Mouse (Mus musculus) lung, embryonic 14.5 days (tissue): ENCODE data around the gene Zfp84. TPM values are rescaled to one million over a fixed set of nuclear protein-coding genes. Genes with fewer than 3 reads are reported as not detected.

Experiments used
- ATAC-seq: fragments of 200-750 bp; cut with Nextera tagmentation; 2 replicates; pipeline ENCODE4 v1.8.0; 2017; ENCODE audit warnings: mild to moderate bottlenecking, moderate TSS enrichment, moderate library complexity; ENCODE audit not compliant: insufficient read depth
- DNase-seq: peaks from one replicate; pipeline ENCODE4 v3.0.0-alpha.2; 2015
- H3K27ac ChIP-seq: fragments of 300-500 bp; sonication (generic); 2 replicates; pipeline ENCODE4 v1.5.1; 2014; ENCODE audit warnings: low read depth, mild to moderate bottlenecking, moderate library complexity
- H3K27me3 ChIP-seq: fragments of 300-500 bp; sonication (generic); 2 replicates; pipeline ENCODE4 v1.6.1; 2014; ENCODE audit warnings: low read length, control low read depth; ENCODE audit not compliant: insufficient read depth
- H3K36me3 ChIP-seq: fragments of 300-500 bp; sonication (generic); 2 replicates; pipeline ENCODE4 v1.6.1; 2014; ENCODE audit warnings: control low read depth; ENCODE audit not compliant: insufficient read depth
- H3K4me1 ChIP-seq: fragments of 300-500 bp; sonication (generic); 2 replicates; pipeline ENCODE4 v1.6.1; 2014; ENCODE audit warnings: antibody characterized with exemption, control low read depth; ENCODE audit not compliant: insufficient read depth
- H3K4me2 ChIP-seq: fragments of 300-500 bp; sonication (generic); 2 replicates; pipeline ENCODE4 v1.6.1; 2014; ENCODE audit warnings: mild to moderate bottlenecking
- H3K4me3 ChIP-seq: fragments of 300-500 bp; sonication (generic); 2 replicates; pipeline ENCODE4 v1.5.1; 2014; ENCODE audit warnings: low read depth, low read length
- H3K9ac ChIP-seq: fragments of 300-500 bp; sonication (generic); 2 replicates; pipeline ENCODE4 v1.6.1; 2014
- H3K9me3 ChIP-seq: fragments of 300-500 bp; sonication (generic); 2 replicates; pipeline ENCODE4 v1.6.1; 2016; ENCODE audit warnings: low read depth, low read length, control low read depth
- CTCF ChIP-seq: IDR thresholded peaks from 2 replicates; pipeline ENCODE4 v1.5.1; 2016; ENCODE audit warnings: antibody characterized with exemption, low read depth
- WGBS: fragments of 180-500 bp; shearing (Covaris S2); extraction: QIAGEN DNeasy Blood & Tissue Kit; methylation state at CpG from one replicate; pipeline ENCODE4 v1.1.7; 2014; 5-methylcytosine and 5-hydroxymethylcytosine counted together
- polyA plus RNA-seq: library from polyadenylated mRNA; unstranded; fragments of >200 nt; fragmentation: Nextera tagmentation; extraction: Ambion mirVana; gene quantifications from 2 replicates; pipeline ENCODE4 v1.2.1, GENCODE M21; 2014

Gene Zfp84
- polyA plus RNA-seq, 1 experiment from 2014 or later = 14.5 TPM

DNA sequence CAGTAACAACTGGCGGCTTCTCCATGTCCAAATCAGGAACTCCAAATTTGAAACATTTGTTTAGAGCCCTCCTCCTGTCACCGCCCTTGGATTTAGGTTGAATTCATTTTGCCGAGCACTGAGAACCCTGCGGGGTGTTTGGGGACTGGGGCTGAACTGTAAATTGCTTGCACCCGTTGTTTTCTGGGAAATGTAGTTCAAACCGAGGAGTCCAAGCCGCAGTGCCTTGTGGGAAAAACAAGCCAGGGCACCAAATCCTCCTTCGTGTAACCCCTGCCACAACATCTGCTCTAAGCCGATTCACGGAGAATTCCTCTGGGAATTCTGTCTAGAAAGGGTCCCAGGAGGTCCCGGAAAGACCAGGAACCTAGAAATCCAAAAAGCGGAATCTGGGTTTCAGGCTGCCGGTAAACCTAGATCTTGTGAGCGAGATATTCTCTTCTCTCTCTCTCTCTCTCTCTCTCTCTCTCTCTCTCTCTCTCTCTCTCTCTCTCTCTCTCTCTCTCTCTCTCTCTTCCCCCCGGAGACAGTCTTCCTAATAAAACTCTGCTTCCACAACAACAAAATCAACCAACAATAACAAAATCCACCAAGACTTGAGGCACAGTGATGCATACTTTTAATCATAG lies 1.2 kb upstream of the Zfp84 start:
- no peak for TF ChIP-seq CTCF
- Histone ChIP-seq H3K27me3 (no peaks in the 10 kb centered on the region), H3K4me3 (peak overlapping the region; percentile 78), H3K27ac (peak overlapping the region; percentile 42; the same call in 1 of the 2 replicates), H3K36me3 (peaks cover 13% of the 10 kb centered on the region), H3K4me1 (peaks cover 5% of the 10 kb centered on the region; the same call in 1 of the 2 replicates), H3K9me3 (no peaks in the 10 kb centered on the region), H3K9ac (peak overlapping the region; percentile 56), H3K4me2 (peak overlapping the region; percentile 80)
- ATAC-seq (peak; percentile 66), DNase-seq (peak; percentile 90)
- 1% methylated on average over 15 of the region's 15 CpGs for WGBS

DNA sequence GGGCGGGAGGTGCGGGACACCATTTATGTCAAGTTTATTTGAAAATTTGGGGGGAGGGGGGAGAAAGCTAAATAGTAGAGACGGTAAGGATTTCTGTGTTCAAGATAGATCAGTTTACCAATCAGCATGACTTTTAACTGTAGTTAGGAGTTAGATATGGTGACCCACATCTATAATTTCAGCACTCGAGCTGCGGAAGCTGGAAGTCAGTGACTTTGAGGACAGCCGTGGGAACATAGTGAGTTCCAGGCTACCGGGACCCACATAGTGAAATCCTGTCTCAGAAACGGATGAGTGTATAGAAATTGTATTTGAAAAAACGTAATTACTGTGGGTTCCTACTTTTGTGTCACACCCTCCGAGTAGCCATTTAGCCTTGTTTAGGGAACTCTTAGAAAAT lies 628 bp downstream of the Zfp84 start:
- Histone ChIP-seq H3K9ac (peak overlapping the region; percentile 67), H3K27ac (0 out of 2 replicates have a peak overlapping the region, but pooled peaks have one; percentile 89), H3K9me3 (no peaks in the 10 kb centered on the region), H3K36me3 (peaks cover 30% of the 10 kb centered on the region), H3K4me2 (peak overlapping the region; percentile 80), H3K4me1 (peaks cover 5% of the 10 kb centered on the region; the same call in 1 of the 2 replicates), H3K4me3 (peak overlapping the region; percentile 78), H3K27me3 (no peaks in the 10 kb centered on the region)
- 4% methylated on average over 10 of the region's 10 CpGs for WGBS
- DNase-seq (peak; percentile 24), ATAC-seq (no peak)
- TF ChIP-seq CTCF = no peak

DNA sequence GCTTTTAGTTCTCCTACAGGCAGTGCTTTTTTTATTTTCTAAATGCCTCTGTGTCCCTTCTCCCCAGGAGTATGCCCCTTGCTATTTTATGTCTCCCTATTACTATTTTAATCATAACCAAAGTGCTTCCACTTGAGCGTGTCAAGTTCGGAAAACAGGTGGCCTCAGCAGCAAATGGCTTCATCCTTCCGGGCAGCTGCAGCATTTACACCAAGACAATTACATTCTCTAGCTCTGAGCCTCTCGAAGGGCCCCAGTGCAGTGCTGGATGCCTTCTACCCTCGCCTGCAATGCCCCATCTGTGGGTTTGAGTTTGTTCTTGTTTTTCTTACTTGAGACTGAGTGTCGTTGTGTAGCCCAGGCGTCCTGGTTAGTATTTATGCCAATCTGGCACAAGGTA lies 5.2 kb downstream of the Zfp84 start:
- DNase-seq = no peak
- WGBS = 90% methylated on average over 7 of the region's 7 CpGs

DNA sequence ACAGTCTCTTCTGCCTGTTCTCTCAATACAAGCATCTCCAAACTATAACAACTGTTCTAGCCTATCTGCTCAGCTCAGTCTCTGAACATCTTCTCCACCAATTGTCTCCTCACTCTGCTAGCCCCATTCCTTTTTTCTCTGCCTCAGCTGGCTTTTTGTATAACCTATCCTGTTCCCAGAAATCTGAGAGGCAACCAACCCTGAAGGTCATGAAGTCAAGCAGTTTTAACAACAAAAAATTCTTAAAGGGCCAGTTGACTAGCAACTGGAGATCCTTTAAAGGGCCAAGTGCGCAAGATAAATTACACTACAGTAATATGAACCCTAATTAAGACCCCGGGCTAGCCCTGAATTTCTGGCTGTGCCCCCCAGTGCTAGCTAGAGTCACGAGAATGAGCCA lies 6.0 kb downstream of the Zfp84 start:
- Histone ChIP-seq H3K4me3 (no peak overlapping the region), H3K9me3 (no peaks in the 10 kb centered on the region), H3K9ac (no peak overlapping the region), H3K27me3 (no peaks in the 10 kb centered on the region), H3K36me3 (peaks cover 79% of the 10 kb centered on the region), H3K4me1 (peaks cover 3% of the 10 kb centered on the region; the same call in 1 of the 2 replicates), H3K4me2 (no peak overlapping the region), H3K27ac (no peak overlapping the region)
- no peak for ATAC-seq
- no peak for DNase-seq
- WGBS = 90% methylated on average over 3 of the region's 3 CpGs
- no peak for TF ChIP-seq CTCF

More for the DNA sequence above, 5.2 kb downstream of the Zfp84 start:
- H3K4me3 ChIP-seq = no peak overlapping the region
- no peak overlapping the region for H3K27ac ChIP-seq
- H3K27me3 ChIP-seq = no peaks in the 10 kb centered on the region
- no peak for ATAC-seq
- peaks cover 5% of the 10 kb centered on the region; the same call in 1 of the 2 replicates for H3K4me1 ChIP-seq
- no peak for TF ChIP-seq CTCF
- no peak overlapping the region for H3K4me2 ChIP-seq
- H3K9ac ChIP-seq = no peak overlapping the region
- H3K36me3 ChIP-seq = peaks cover 73% of the 10 kb centered on the region
- no peaks in the 10 kb centered on the region for H3K9me3 ChIP-seq

DNA sequence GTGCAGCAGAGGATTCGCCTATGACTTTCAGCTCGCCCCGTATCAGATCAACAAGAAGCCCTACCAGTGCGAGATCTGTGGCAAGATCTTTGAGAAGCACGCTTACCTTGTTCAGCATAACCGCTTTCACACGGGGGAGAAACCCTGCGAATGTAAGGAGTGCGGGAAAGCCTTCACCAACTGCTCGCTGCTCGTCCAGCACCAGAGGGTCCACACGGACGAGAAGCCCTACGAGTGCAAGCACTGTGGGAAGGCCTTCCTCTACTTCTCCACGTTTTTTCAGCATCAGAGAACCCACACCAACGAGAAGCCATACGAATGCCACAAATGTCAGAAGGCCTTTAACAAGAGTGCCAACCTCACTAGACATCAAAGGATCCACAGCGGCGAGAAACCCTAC lies 8.2 kb downstream of the Zfp84 start:
- no peaks in the 10 kb centered on the region for H3K9me3 ChIP-seq
- DNase-seq (no peak), ATAC-seq (no peak)
- no peaks in the 10 kb centered on the region for H3K4me1 ChIP-seq
- H3K4me2 ChIP-seq = no peak overlapping the region
- no peak overlapping the region for H3K9ac ChIP-seq
- TF ChIP-seq CTCF = no peak
- WGBS = 96% methylated on average over 19 of the region's 19 CpGs
- peaks cover 72% of the 10 kb centered on the region for H3K36me3 ChIP-seq
- H3K4me3 ChIP-seq = no peak overlapping the region
- no peak overlapping the region for H3K27ac ChIP-seq
- no peaks in the 10 kb centered on the region for H3K27me3 ChIP-seq

DNA sequence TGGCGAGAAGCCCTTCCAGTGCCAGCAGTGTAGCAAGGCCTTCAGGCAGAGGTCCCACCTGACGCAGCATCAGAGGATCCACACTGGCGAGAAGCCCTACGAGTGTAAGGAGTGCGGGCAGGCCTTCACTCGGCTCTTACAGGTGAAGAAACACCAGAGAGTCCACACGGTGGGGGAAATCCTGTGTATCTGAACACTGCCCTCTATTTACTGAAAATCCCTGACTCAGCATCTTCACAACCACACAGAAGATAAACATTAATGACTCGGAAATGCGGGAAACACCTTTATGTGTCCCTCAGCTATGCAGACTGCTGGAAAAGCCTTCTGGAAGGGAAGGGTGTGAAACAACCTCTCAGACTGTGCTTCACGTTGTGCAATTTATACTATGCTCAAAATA lies 9.0 kb downstream of the Zfp84 start:
- Histone ChIP-seq H3K27me3 (no peaks in the 10 kb centered on the region), H3K36me3 (peaks cover 67% of the 10 kb centered on the region), H3K4me2 (no peak overlapping the region), H3K4me1 (no peaks in the 10 kb centered on the region), H3K9me3 (no peaks in the 10 kb centered on the region), H3K27ac (no peak overlapping the region), H3K9ac (no peak overlapping the region), H3K4me3 (no peak overlapping the region)
- ATAC-seq = no peak
- DNase-seq = no peak
- WGBS = 89% methylated on average over 10 of the region's 10 CpGs
- no peak for TF ChIP-seq CTCF

DNA sequence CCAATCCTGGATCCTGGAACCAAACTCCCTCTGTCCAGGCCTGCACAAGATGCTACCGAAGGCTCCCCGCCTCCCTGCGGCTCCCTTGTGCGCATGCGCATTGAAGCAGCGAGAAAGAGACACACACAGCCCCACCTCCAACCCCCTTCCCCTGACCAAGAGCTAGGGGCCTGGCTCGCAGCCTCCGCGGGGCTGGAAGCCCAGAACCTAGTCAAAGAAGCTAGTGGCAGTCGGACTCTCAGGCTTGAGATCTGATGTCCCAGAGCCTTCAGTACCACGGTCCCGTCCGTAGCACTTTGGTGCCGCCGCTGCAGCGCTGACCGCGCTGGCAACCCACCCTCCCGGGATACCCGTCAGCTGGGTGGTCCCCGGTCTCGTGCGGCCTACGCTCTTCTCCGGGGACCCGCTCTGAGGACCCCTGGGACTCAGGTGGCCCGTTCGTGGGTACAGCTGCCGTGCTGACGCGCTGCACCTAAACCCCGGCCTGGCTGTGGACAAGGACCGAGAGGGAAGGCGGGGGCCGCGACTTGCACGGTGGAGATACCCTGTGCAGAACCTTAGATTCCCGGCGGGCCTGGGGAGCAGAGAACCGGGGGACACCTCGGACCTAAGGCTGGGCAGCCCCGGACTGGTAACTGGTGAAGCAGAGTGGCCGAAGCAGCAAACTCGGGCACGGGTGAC lies 15.7 kb downstream of the Zfp84 start, which contains the start of gene Zfp30:
Gene Zfp30, plus strand, starts transcription at position 128 of the 681 bp plus-strand sequence.
- Histone ChIP-seq H3K9ac (peak within 1 kb of the TSS; percentile 86), H3K4me1 (peaks cover 8% of the 10 kb centered on the region; the same call in 1 of the 2 replicates), H3K27me3 (no peaks in the 10 kb centered on the region), H3K4me3 (peak within 1 kb of the TSS; percentile 81), H3K9me3 (no peaks in the 10 kb centered on the region), H3K27ac (peak within 1 kb of the TSS; percentile 86), H3K4me2 (peak within 1 kb of the TSS; percentile 69), H3K36me3 (peaks cover 20% of the 10 kb centered on the region)
- WGBS = under 1% methylated on average over 45 of the region's 45 CpGs
- TF ChIP-seq CTCF = no peak
- DNase-seq = peak; percentile 96
- peak; percentile 99 for ATAC-seq
